12 mouse cellular contexts compared by ENCODE assay signal in the genomic region with DNA sequence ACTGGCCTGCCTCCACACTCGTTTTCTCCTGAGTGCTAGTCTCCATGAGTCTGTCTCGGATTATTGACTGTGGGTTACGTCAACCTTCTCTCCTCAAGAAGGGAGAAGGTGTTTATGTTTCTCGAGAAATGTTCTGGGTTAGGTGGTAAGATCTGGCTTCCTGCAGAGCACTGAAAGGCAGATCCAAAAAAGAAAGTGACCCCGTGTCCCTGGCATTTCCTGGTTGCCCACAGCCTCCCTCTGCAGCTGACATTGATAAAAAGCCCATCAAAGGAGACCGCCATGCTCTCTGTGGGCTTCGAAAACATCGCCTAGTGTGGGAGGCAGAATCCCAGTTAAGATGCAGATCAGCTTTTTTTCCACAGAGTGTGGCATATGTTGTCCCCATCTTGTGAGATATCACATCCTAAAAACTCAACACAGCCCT. TPM values are rescaled to one million over a fixed set of nuclear protein-coding genes. Genes with fewer than 3 reads are reported as not detected.
A peak's percentile ranks its signal among the peaks of the same experiment; 100 is the strongest.
DNase-seq lines count a peak whose midpoint lies in the region; ATAC-seq and TF ChIP-seq lines count a peak whose summit lies in the region.
"Had no signal": no experiment of that assay in that cellular context is flagged by ENCODE, and none has a peak within 500 bp of the region (broad histone marks: within the 10 kb centered on the region; RNA-seq: fewer than 3 reads in every experiment).

No protein-coding gene starts in this region.

- H3K4me2 ChIP-seq in kidney, embryonic 16.5 days (replicated peaks; ENCODE audit: low read depth, low read length): no peak overlapping the region
- no peak overlapping the region for H3K4me2 ChIP-seq in embryonic facial prominence, embryonic 11.5 days (ENCODE audit: low read depth, low read length)
- peak overlapping the region; percentile 32 for H3K4me2 ChIP-seq in limb, embryonic 13.5 days (replicated peaks)
- H3K4me2 ChIP-seq: lung, embryonic 15.5 days had no signal

- DNase-seq in adrenal gland, adult (ENCODE audit: inconsistent age in 2 of 2, low spot score in 1 of 2): peak; percentile 48 to 68
- no peak for DNase-seq in adrenal gland, postnatal 4 days (ENCODE audit: low spot score in 2 of 2)
- no peak for DNase-seq in kidney, postnatal 10 days
- peak; percentile 61 for DNase-seq in embryonic facial prominence, embryonic 11.5 days (ENCODE audit: low spot score)
- DNase-seq in yolk sac, embryonic 10.5 days (ENCODE audit: low spot score): no peak
- DNase-seq in gastrocnemius, adult 2 months: no peak
- DNase-seq: cerebellum, adult 9-11 months; heart, adult 2 months; thymus, adult 2 months had no signal

- ATAC-seq in kidney, embryonic 16.5 days (ENCODE audit: low FRiP score, low TSS enrichment): peak; percentile 54; the same call in 1 of the 2 replicates
- no peak for ATAC-seq in embryonic facial prominence, embryonic 11.5 days (replicated peaks; ENCODE audit: insufficient number of reproducible peaks, low FRiP score, low TSS enrichment, low read depth)
- no peak for ATAC-seq in limb, embryonic 13.5 days (ENCODE audit: low FRiP score, low read depth)

- peaks cover 21% of the 10 kb centered on the region for H3K4me1 ChIP-seq in kidney, embryonic 16.5 days (ENCODE audit: insufficient read depth, low read length)
- no peaks in the 10 kb centered on the region for H3K4me1 ChIP-seq in embryonic facial prominence, embryonic 11.5 days (ENCODE audit: control insufficient read depth, insufficient read depth, low read length)
- H3K4me1 ChIP-seq in limb, embryonic 13.5 days: peaks cover 36% of the 10 kb centered on the region

- H3K4me3 ChIP-seq in kidney, embryonic 16.5 days (ENCODE audit: low read length): no peak overlapping the region
- no peak overlapping the region for H3K4me3 ChIP-seq in embryonic facial prominence, embryonic 11.5 days (ENCODE audit: low read depth, low read length)
- H3K4me3 ChIP-seq in limb, embryonic 13.5 days: no peak overlapping the region
- H3K4me3 ChIP-seq in gastrocnemius, adult 2 months: no peak overlapping the region
- H3K4me3 ChIP-seq: heart, adult 2 months; lung, embryonic 15.5 days had no signal

- H3K27me3 ChIP-seq in kidney, embryonic 16.5 days (ENCODE audit: insufficient read depth, low read length): no peaks in the 10 kb centered on the region
- no peaks in the 10 kb centered on the region for H3K27me3 ChIP-seq in embryonic facial prominence, embryonic 11.5 days (ENCODE audit: control insufficient read depth, insufficient read depth, low read length)
- H3K27me3 ChIP-seq in limb, embryonic 13.5 days: peaks cover 12% of the 10 kb centered on the region; the same call in 1 of the 2 replicates
- H3K27me3 ChIP-seq: lung, embryonic 15.5 days had no signal

- WGBS in kidney, embryonic 16.5 days: 11% methylated on average over 8 of the region's 8 CpGs
- 22% methylated on average over 8 of the region's 8 CpGs for WGBS in embryonic facial prominence, embryonic 11.5 days
- 11% methylated on average over 8 of the region's 8 CpGs for WGBS in limb, embryonic 13.5 days

- no peaks in the 10 kb centered on the region for H3K36me3 ChIP-seq in kidney, embryonic 16.5 days (ENCODE audit: insufficient read depth, low read length)
- no peaks in the 10 kb centered on the region for H3K36me3 ChIP-seq in embryonic facial prominence, embryonic 11.5 days (replicated peaks; ENCODE audit: control insufficient read depth, insufficient read depth, low read depth, low read length)
- no peaks in the 10 kb centered on the region for H3K36me3 ChIP-seq in limb, embryonic 13.5 days
- H3K36me3 ChIP-seq: lung, embryonic 15.5 days had no signal

- TF ChIP-seq CTCF in gastrocnemius, adult 2 months (IDR thresholded peaks at IDR 0.05): no peak

- H3K9ac ChIP-seq in kidney, embryonic 16.5 days (replicated peaks; ENCODE audit: low read length): no peak overlapping the region
- H3K9ac ChIP-seq in embryonic facial prominence, embryonic 11.5 days (replicated peaks; ENCODE audit: low read length): no peak overlapping the region
- no peak overlapping the region for H3K9ac ChIP-seq in limb, embryonic 13.5 days
- H3K9ac ChIP-seq: lung, embryonic 15.5 days had no signal

- no peaks in the 10 kb centered on the region for H3K9me3 ChIP-seq in kidney, embryonic 16.5 days (ENCODE audit: low read length)
- H3K9me3 ChIP-seq in embryonic facial prominence, embryonic 11.5 days (replicated peaks; ENCODE audit: control insufficient read depth, low read length): no peaks in the 10 kb centered on the region
- no peaks in the 10 kb centered on the region for H3K9me3 ChIP-seq in limb, embryonic 13.5 days
- H3K9me3 ChIP-seq: lung, embryonic 15.5 days had no signal

- H3K27ac ChIP-seq in kidney, embryonic 16.5 days (ENCODE audit: low read length): 0 out of 2 replicates have a peak overlapping the region, but pooled peaks have one; percentile 3
- H3K27ac ChIP-seq in embryonic facial prominence, embryonic 11.5 days (replicated peaks; ENCODE audit: low read depth, low read length): no peak overlapping the region
- H3K27ac ChIP-seq in limb, embryonic 13.5 days: no peak overlapping the region
- no peak overlapping the region for H3K27ac ChIP-seq in gastrocnemius, adult 2 months
- H3K27ac ChIP-seq: heart, adult 2 months; lung, embryonic 15.5 days had no signal

- intact Hi-C loops in gastrocnemius, adult 2 months (cut with DNase I): no loop called here

RNA-seq across cellular contexts. Expression of gene Prtg, which starts 48.0 kb away (rescaled TPM):
- total RNA-seq in adrenal gland, postnatal 4 days (2021): 1 to 10 TPM; 1.5 to 2.0 TPM
- 1.8 and 2.0 TPM in 2 replicates for polyA plus RNA-seq in kidney, embryonic 16.5 days (2015; fragmentation: Nextera tagmentation; extraction: Ambion mirVana)
- 3.8 and 3.9 TPM in 2 replicates for polyA plus RNA-seq in embryonic facial prominence, embryonic 11.5 days (2014; fragmentation: Nextera tagmentation; extraction: Ambion mirVana)
- 0.36 and 1.0 TPM in 2 replicates for polyA plus RNA-seq in limb, embryonic 13.5 days (2015; fragmentation: Nextera tagmentation; extraction: Ambion mirVana)
- under 1 TPM; 0.15 to 0.31 TPM for total RNA-seq in gastrocnemius, adult 2 months (2021)

Comparison
In these comparisons a context has a peak if more than half of its experiments do, and no peak if none do; other contexts are left out.
1. DNase-seq: peak in adrenal gland, adult (2 of 2) and embryonic facial prominence, embryonic 11.5 days (single experiment); none in adrenal gland, postnatal 4 days (0 of 2), kidney, postnatal 10 days (single experiment), yolk sac, embryonic 10.5 days (single experiment) and gastrocnemius, adult 2 months (single experiment).